Mouse (Mus musculus): Measurements from ENCODE around the gene Nr1i3. TPM values are rescaled to one million over a fixed set of nuclear protein-coding genes. Genes with fewer than 3 reads are reported as not detected.

The Nr1i3 gene
- polyA plus RNA-seq, 1 experiment from 2014 or later = 0.73 TPM

GRCm38 (mm10) chr1:171265971-171266744 lies 52.4 kb downstream of the Nr1i3 start:
- Histone ChIP-seq H3K4me3 (ENCODE audit: low read length) (no peak overlapping the region), H3K36me3 (ENCODE audit: control insufficient read depth, insufficient read depth, low read length) (no peaks in the 10 kb centered on the region), H3K4me2 (ENCODE audit: low read length) (no peak overlapping the region), H3K27me3 (replicated peaks; ENCODE audit: control insufficient read depth, insufficient read depth, low read length) (no peaks in the 10 kb centered on the region), H3K9me3 (ENCODE audit: control insufficient read depth, low read length) (no peaks in the 10 kb centered on the region), H3K9ac (ENCODE audit: low read depth, low read length) (no peak overlapping the region), H3K27ac (ENCODE audit: low read depth, low read length) (no peak overlapping the region), H3K4me1 (ENCODE audit: control insufficient read depth, insufficient read depth, low read depth, low read length) (peaks cover 16% of the 10 kb centered on the region)
- 75% methylated on average over 4 of the region's 4 CpGs for WGBS
- no peak for ATAC-seq

- Histone ChIP-seq H3K9me3 (ENCODE audit: control insufficient read depth, low read length) (no peaks in the 10 kb centered on the region), H3K4me2 (ENCODE audit: low read length) (no peak overlapping the region), H3K9ac (ENCODE audit: low read depth, low read length) (no peak overlapping the region), H3K4me3 (ENCODE audit: low read length) (no peak overlapping the region), H3K27ac (ENCODE audit: low read depth, low read length) (no peak overlapping the region), H3K4me1 (ENCODE audit: control insufficient read depth, insufficient read depth, low read depth, low read length) (peaks cover 18% of the 10 kb centered on the region), H3K36me3 (ENCODE audit: control insufficient read depth, insufficient read depth, low read length) (peaks cover 4% of the 10 kb centered on the region; the same call in 1 of the 2 replicates), H3K27me3 (replicated peaks; ENCODE audit: control insufficient read depth, insufficient read depth, low read length) (no peaks in the 10 kb centered on the region)
- ATAC-seq = no peak
- WGBS = 72% methylated on average over 1 of the region's 1 CpGs
Measured at GRCm38 (mm10) chr1:171268341-171268740, 54.6 kb downstream of the Nr1i3 start.

- Histone ChIP-seq H3K36me3 (ENCODE audit: control insufficient read depth, insufficient read depth, low read length) (peaks cover 15% of the 10 kb centered on the region), H3K4me3 (ENCODE audit: low read length) (peak within 1 kb of the TSS; percentile 73), H3K27me3 (replicated peaks; ENCODE audit: control insufficient read depth, insufficient read depth, low read length) (no peaks in the 10 kb centered on the region), H3K4me2 (ENCODE audit: low read length) (peak within 1 kb of the TSS; percentile 75), H3K27ac (ENCODE audit: low read depth, low read length) (peak within 1 kb of the TSS; percentile 65), H3K9ac (ENCODE audit: low read depth, low read length) (peak within 1 kb of the TSS; percentile 81), H3K4me1 (ENCODE audit: control insufficient read depth, insufficient read depth, low read depth, low read length) (peaks cover 12% of the 10 kb centered on the region), H3K9me3 (ENCODE audit: control insufficient read depth, low read length) (no peaks in the 10 kb centered on the region)
- WGBS = 2% methylated on average over 36 of the region's 36 CpGs
- ATAC-seq = peak; percentile 95
Measured at GRCm38 (mm10) chr1:171269848-171270572, 56.2 kb downstream of the Nr1i3 start, which contains the start of gene B4galt3. Gene B4galt3 (plus strand): TSS chr1:171270328.

Other genes with a start within 250 kb of the Nr1i3 start
- 1.6 and 2.3 TPM in 2 replicates for gene Fcgr2b, start 237.4 kb upstream of the Nr1i3 start, polyA plus RNA-seq (2015; fragmentation: Nextera tagmentation; extraction: Ambion mirVana)
- gene Fcgr4, start 195.1 kb upstream of the Nr1i3 start, polyA plus RNA-seq (2015; fragmentation: Nextera tagmentation; extraction: Ambion mirVana) = 0.20 and 0.40 TPM in 2 replicates
- gene Fcgr3, start 149.0 kb upstream of the Nr1i3 start, polyA plus RNA-seq (2015; fragmentation: Nextera tagmentation; extraction: Ambion mirVana) = 9.8 and 11.5 TPM in 2 replicates
- gene Cfap126, start 100.1 kb upstream of the Nr1i3 start, polyA plus RNA-seq (2015; fragmentation: Nextera tagmentation; extraction: Ambion mirVana) = 11.6 and 11.8 TPM in 2 replicates
- gene Sdhc, start 63.4 kb upstream of the Nr1i3 start, polyA plus RNA-seq (2015; fragmentation: Nextera tagmentation; extraction: Ambion mirVana) = 316 and 354 TPM in 2 replicates
- gene Mpz, start 63.3 kb upstream of the Nr1i3 start, polyA plus RNA-seq (2015; fragmentation: Nextera tagmentation; extraction: Ambion mirVana) = 4.7 and 5.3 TPM in 2 replicates
- gene Pcp4l1, start 17.7 kb upstream of the Nr1i3 start, polyA plus RNA-seq (2015; fragmentation: Nextera tagmentation; extraction: Ambion mirVana) = 44.7 and 48.7 TPM in 2 replicates
- gene Tomm40l, start 8.5 kb downstream of the Nr1i3 start, polyA plus RNA-seq (2015; fragmentation: Nextera tagmentation; extraction: Ambion mirVana) = 60.9 and 69.6 TPM in 2 replicates
- gene Apoa2, start 11.1 kb downstream of the Nr1i3 start, polyA plus RNA-seq (2015; fragmentation: Nextera tagmentation; extraction: Ambion mirVana) = 5.2 and 6.5 TPM in 2 replicates
- gene Fcer1g, start 20.4 kb downstream of the Nr1i3 start, polyA plus RNA-seq (2015; fragmentation: Nextera tagmentation; extraction: Ambion mirVana) = 25.5 and 25.7 TPM in 2 replicates
- gene Adamts4, start 36.5 kb downstream of the Nr1i3 start, polyA plus RNA-seq (2015; fragmentation: Nextera tagmentation; extraction: Ambion mirVana) = 6.0 and 6.6 TPM in 2 replicates
- gene Ndufs2, start 37.4 kb downstream of the Nr1i3 start, polyA plus RNA-seq (2015; fragmentation: Nextera tagmentation; extraction: Ambion mirVana) = 262 and 280 TPM in 2 replicates
- gene B4galt3, start 56.4 kb downstream of the Nr1i3 start, polyA plus RNA-seq (2015; fragmentation: Nextera tagmentation; extraction: Ambion mirVana) = 101 and 106 TPM in 2 replicates
- gene Ppox, start 67.2 kb downstream of the Nr1i3 start, polyA plus RNA-seq (2015; fragmentation: Nextera tagmentation; extraction: Ambion mirVana) = 42.7 and 47.9 TPM in 2 replicates
- gene Usp21, start 74.0 kb downstream of the Nr1i3 start, polyA plus RNA-seq (2015; fragmentation: Nextera tagmentation; extraction: Ambion mirVana) = 92.3 and 101 TPM in 2 replicates
- gene Ufc1, start 81.1 kb downstream of the Nr1i3 start, polyA plus RNA-seq (2015; fragmentation: Nextera tagmentation; extraction: Ambion mirVana) = 115 and 126 TPM in 2 replicates
- 46.5 and 49.5 TPM in 2 replicates for gene Dedd, start 115.2 kb downstream of the Nr1i3 start, polyA plus RNA-seq (2015; fragmentation: Nextera tagmentation; extraction: Ambion mirVana)
- 51.2 and 54.7 TPM in 2 replicates for gene Nit1, start 131.7 kb downstream of the Nr1i3 start, polyA plus RNA-seq (2015; fragmentation: Nextera tagmentation; extraction: Ambion mirVana)
- 123 and 143 TPM in 2 replicates for gene Pfdn2, start 131.7 kb downstream of the Nr1i3 start, polyA plus RNA-seq (2015; fragmentation: Nextera tagmentation; extraction: Ambion mirVana)
- 3.3 and 4.3 TPM in 2 replicates for gene Klhdc9, start 146.8 kb downstream of the Nr1i3 start, polyA plus RNA-seq (2015; fragmentation: Nextera tagmentation; extraction: Ambion mirVana)
- 4.1 and 4.7 TPM in 2 replicates for gene Nectin4, start 156.1 kb downstream of the Nr1i3 start, polyA plus RNA-seq (2015; fragmentation: Nextera tagmentation; extraction: Ambion mirVana)
- 0.73 and 0.79 TPM in 2 replicates for gene Arhgap30, start 175.0 kb downstream of the Nr1i3 start, polyA plus RNA-seq (2015; fragmentation: Nextera tagmentation; extraction: Ambion mirVana)
- gene Usf1, start 197.3 kb downstream of the Nr1i3 start, polyA plus RNA-seq (2015; fragmentation: Nextera tagmentation; extraction: Ambion mirVana) = 150 and 170 TPM in 2 replicates
- 6.3 and 7.0 TPM in 2 replicates for gene Tstd1, start 204.9 kb downstream of the Nr1i3 start, polyA plus RNA-seq (2015; fragmentation: Nextera tagmentation; extraction: Ambion mirVana)
- 14.1 and 15.6 TPM in 2 replicates for gene F11r, start 223.6 kb downstream of the Nr1i3 start, polyA plus RNA-seq (2015; fragmentation: Nextera tagmentation; extraction: Ambion mirVana)